Comparison of ENCODE assay signal across 14 mouse cellular contexts in genomic region chr13:52331068-52331467, GRCm38 (mm10).
DNase-seq lines count a peak whose midpoint lies in the region; ATAC-seq lines count a peak whose summit lies in the region.
"Had no signal": no experiment of that assay in that cellular context is flagged by ENCODE, and none has a peak within 500 bp of the region (broad histone marks: within the 10 kb centered on the region; RNA-seq: fewer than 3 reads in every experiment).

No protein-coding gene starts in this region.

- no peak overlapping the region for H3K27ac ChIP-seq in heart, embryonic 11.5 days (ENCODE audit: low read depth, low read length)
- H3K27ac ChIP-seq in hindbrain, embryonic 11.5 days (ENCODE audit: low read depth, low read length), result no peak overlapping the region
- H3K27ac ChIP-seq: embryonic facial prominence, embryonic 12.5 days; limb, embryonic 13.5 days had no signal

- H3K4me1 ChIP-seq in heart, embryonic 11.5 days (ENCODE audit: control insufficient read depth, insufficient read depth, low read length), result no peaks in the 10 kb centered on the region
- H3K4me1 ChIP-seq in hindbrain, embryonic 11.5 days (replicated peaks; ENCODE audit: control insufficient read depth, insufficient read depth, low read length), result no peaks in the 10 kb centered on the region
- H3K4me1 ChIP-seq: embryonic facial prominence, embryonic 12.5 days had no signal

- no peak for ATAC-seq in heart, embryonic 11.5 days (replicated peaks; ENCODE audit: insufficient number of reproducible peaks, low FRiP score, low TSS enrichment)
- no peak for ATAC-seq in hindbrain, embryonic 11.5 days (ENCODE audit: low FRiP score)
- ATAC-seq: intestine, embryonic 16.5 days had no signal

- H3K4me2 ChIP-seq in heart, embryonic 11.5 days, result no peak overlapping the region
- no peak overlapping the region for H3K4me2 ChIP-seq in hindbrain, embryonic 11.5 days (replicated peaks; ENCODE audit: low read depth, low read length)
- H3K4me2 ChIP-seq: embryonic facial prominence, embryonic 12.5 days; limb, embryonic 13.5 days had no signal

- no peak overlapping the region for H3K4me3 ChIP-seq in heart, embryonic 11.5 days (ENCODE audit: low read depth, low read length)
- no peak overlapping the region for H3K4me3 ChIP-seq in hindbrain, embryonic 11.5 days (ENCODE audit: low read depth, low read length)
- H3K4me3 ChIP-seq: embryonic facial prominence, embryonic 12.5 days; limb, embryonic 13.5 days had no signal

- no peaks in the 10 kb centered on the region for H3K9me3 ChIP-seq in heart, embryonic 11.5 days (replicated peaks; ENCODE audit: control insufficient read depth, low read length)
- no peaks in the 10 kb centered on the region for H3K9me3 ChIP-seq in hindbrain, embryonic 11.5 days (ENCODE audit: control insufficient read depth, low read length)
- H3K9me3 ChIP-seq: embryonic facial prominence, embryonic 12.5 days; limb, embryonic 13.5 days had no signal

- WGBS in heart, embryonic 11.5 days (ENCODE audit: insufficient replicate concordance), result 86% methylated on average over 5 of the region's 5 CpGs
- WGBS in hindbrain, embryonic 11.5 days, result 87% methylated on average over 5 of the region's 5 CpGs

- no peaks in the 10 kb centered on the region for H3K27me3 ChIP-seq in heart, embryonic 11.5 days (ENCODE audit: control insufficient read depth, insufficient read depth, low read length)
- no peaks in the 10 kb centered on the region for H3K27me3 ChIP-seq in hindbrain, embryonic 11.5 days (ENCODE audit: control insufficient read depth, insufficient read depth, low read length)
- H3K27me3 ChIP-seq: embryonic facial prominence, embryonic 12.5 days; limb, embryonic 13.5 days had no signal

- intact Hi-C loops in left cerebral cortex, postnatal 14 days (cut with DNase I), result no loop called here

- peak; percentile 78 for DNase-seq in right cerebral cortex, adult 18-20 months
- no peak for DNase-seq in right cerebral cortex, postnatal 4 days
- peak; percentile 87 to 93 for DNase-seq in cerebellum, postnatal 14 days
- DNase-seq in left cerebral cortex, postnatal 14 days (ENCODE audit: low spot score in 2 of 2), result peak; percentile 37 to 45
- peak; percentile 78 for DNase-seq in thymus, postnatal 25 days
- no peak for DNase-seq in ovary, postnatal 36 days (ENCODE audit: low spot score)
- no peak for DNase-seq in hindbrain, embryonic 11.5 days (ENCODE audit: low spot score)
- DNase-seq: adrenal gland, postnatal 14 days; gastrocnemius, postnatal 25 days had no signal

- no peak overlapping the region for H3K9ac ChIP-seq in heart, embryonic 11.5 days (ENCODE audit: low read depth, low read length)
- no peak overlapping the region for H3K9ac ChIP-seq in hindbrain, embryonic 11.5 days (ENCODE audit: low read depth, low read length)
- H3K9ac ChIP-seq: embryonic facial prominence, embryonic 12.5 days; limb, embryonic 13.5 days had no signal

- H3K36me3 ChIP-seq in heart, embryonic 11.5 days (ENCODE audit: control insufficient read depth, insufficient read depth, low read length), result no peaks in the 10 kb centered on the region
- no peaks in the 10 kb centered on the region for H3K36me3 ChIP-seq in hindbrain, embryonic 11.5 days (ENCODE audit: control insufficient read depth, insufficient read depth, low read length)
- H3K36me3 ChIP-seq: embryonic facial prominence, embryonic 12.5 days; G1E; limb, embryonic 13.5 days had no signal

Comparison
In these comparisons a context has a peak if more than half of its experiments do, and no peak if none do; other contexts are left out.
1. DNase-seq: peak in right cerebral cortex, adult 18-20 months (single experiment), cerebellum, postnatal 14 days (2 of 2), left cerebral cortex, postnatal 14 days (2 of 2) and thymus, postnatal 25 days (single experiment); none in right cerebral cortex, postnatal 4 days (single experiment), ovary, postnatal 36 days (single experiment) and hindbrain, embryonic 11.5 days (single experiment).